Mouse (Mus musculus) embryonic fibroblast, embryonic 13.5 days (primary cell): ENCODE results near the gene Btbd35f2. TPM values are rescaled to one million over a fixed set of nuclear protein-coding genes. Genes with fewer than 3 reads are reported as not detected.
"Not testable (repeated sequence)": the region's sequence is repeated elsewhere in the genome, so short reads cannot be mapped to it uniquely, and the experiment has no call there.

ENCODE experiments used
- H3K27ac ChIP-seq: 2 replicates; pipeline ENCODE4 v1.5.1; 2012; ENCODE audit warnings: low read length, control low read depth, inconsistent platforms; ENCODE audit not compliant: insufficient read depth
- H3K4me1 ChIP-seq: 2 replicates; pipeline ENCODE4 v1.6.1; 2011; ENCODE audit warnings: low read length; ENCODE audit not compliant: control insufficient read depth, insufficient read depth
- H3K4me3 ChIP-seq: 2 replicates; pipeline ENCODE4 v1.5.1; 2011; ENCODE audit warnings: mild to moderate bottlenecking, control low read depth, low read length; ENCODE audit not compliant: insufficient read depth
- polyA plus RNA-seq: library from polyadenylated mRNA; stranded (reverse); fragments of >200 nt; gene quantifications from 2 replicates; pipeline ENCODE4 v1.2.4, GENCODE M21; 2011; ENCODE audit warnings: low read depth; ENCODE audit not compliant: missing spikeins, insufficient read length

The Btbd35f2 gene
- polyA plus RNA-seq: not detected in 2 replicates

GRCm38 (mm10) chrX:32278094-32278493 lies at the start of gene Btbd35f2:
Gene Btbd35f2 (plus strand): TSS chrX:32278394.
- H3K4me3 ChIP-seq, H3K27ac ChIP-seq, H3K4me1 ChIP-seq: not testable (repeated sequence)

Other genes with a start within 250 kb of the Btbd35f2 start
- gene Btbd35f22, start 230.6 kb upstream of the Btbd35f2 start, polyA plus RNA-seq: not detected in 2 replicates